Mouse (Mus musculus) thymus, postnatal 36 days (tissue): ENCODE measurements at regions not wholly inside any gene's neighbourhood (a gene's known extent, or its start where the extent isn't known, plus 50 kb on each side); places are given as distances from the start of the nearest gene placed in this dataset.

Source experiments
- DNase-seq, 2 experiments: peaks; one replicate each; pipeline ENCODE4 v3.0.0; 2022; ENCODE audit warnings: mixed read lengths in 2 of 2

DNA sequence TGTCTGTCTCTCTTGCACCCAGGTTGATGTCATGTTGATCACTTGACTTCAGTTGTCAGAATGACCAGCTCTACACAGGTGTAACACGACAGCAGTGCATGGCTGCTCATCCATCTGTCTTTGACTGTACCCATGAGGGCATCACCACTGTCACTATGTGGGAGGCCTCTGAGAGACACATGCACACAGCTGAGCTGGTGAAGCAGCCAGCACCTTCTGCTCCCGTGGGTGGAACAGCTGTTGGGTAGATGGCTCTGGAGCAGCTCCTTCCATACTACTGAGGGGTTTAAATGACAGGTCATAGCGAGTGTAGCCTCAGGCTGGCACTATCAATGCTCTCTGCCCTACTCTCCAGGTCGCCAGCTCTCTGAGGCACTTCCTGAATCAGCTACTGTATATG, 301.9 kb downstream of the Hs3st3b1 start:
- no peak for DNase-seq

DNA sequence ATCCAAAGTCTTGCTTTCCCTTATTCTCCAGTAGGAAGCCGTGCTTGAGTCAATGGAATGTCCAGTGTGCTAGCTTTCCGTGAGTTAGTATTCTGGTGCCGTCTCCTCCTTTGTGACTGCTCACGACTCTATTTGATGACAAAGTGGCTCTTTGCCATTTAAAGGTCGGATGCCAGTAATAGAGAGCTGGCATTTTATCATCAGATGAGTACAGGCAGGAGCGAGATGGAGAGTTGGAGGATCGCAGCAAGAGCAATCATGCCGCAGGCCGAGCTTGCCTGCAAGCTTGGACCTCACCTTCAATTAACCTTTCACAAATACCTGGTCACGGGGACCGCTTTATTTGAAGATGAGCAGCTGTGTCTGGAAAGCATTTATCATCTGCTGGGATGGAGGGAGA, 291.8 kb downstream of the Hs3st3b1 start:
- DNase-seq, result no peak

DNA sequence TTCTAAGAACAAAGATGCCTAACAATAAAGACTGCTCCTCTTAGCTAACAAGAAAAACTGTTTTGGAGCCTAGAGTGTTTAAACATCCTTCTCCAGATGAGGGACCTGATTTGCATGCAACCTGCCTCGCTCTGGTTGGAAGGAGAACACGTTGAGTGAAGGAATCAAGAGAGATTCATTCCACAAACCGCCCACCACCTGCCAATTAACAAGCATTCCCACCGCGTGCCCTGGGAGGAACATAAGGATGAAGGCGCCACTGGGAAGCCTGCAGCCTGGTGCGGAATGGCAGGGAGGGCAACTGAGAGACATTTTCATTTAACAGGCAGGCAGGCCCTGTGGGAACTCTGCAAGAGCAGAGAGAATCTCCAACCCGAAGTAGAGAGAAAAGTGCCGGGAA, 265.0 kb downstream of the Hs3st3b1 start:
- no peak for DNase-seq

DNA sequence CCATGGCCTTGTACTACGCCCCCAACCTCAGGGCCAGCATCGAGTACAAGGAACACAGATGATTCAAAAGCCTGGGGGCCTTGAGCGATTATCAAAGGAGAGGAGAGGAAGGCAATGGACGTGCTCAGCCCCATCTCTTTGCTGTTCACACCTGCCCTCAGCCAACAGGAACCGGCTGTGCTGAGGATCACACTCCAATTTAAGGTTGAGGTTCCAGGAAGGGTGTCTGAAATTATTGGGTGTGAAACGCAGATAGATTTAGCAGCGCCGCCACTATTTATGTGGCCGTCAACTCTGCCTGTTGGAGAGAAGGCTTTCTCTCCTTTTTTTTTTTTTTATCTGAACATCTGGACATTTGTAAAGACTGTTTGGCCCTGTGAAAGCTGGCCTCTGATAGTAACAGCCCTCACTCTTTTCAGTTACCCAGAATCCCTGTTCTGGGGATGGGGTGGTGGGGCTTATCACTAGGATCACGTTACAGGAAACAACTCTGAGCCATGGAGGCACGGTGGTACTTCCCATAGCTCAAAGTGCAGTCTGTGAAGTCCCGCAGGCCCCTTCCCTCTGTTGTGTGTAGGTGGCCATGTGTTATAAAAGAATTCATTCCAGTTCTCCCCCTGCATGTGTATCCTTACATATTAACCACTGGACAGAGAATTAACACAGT, 256.7 kb downstream of the Hs3st3b1 start:
- no peak for DNase-seq

DNA sequence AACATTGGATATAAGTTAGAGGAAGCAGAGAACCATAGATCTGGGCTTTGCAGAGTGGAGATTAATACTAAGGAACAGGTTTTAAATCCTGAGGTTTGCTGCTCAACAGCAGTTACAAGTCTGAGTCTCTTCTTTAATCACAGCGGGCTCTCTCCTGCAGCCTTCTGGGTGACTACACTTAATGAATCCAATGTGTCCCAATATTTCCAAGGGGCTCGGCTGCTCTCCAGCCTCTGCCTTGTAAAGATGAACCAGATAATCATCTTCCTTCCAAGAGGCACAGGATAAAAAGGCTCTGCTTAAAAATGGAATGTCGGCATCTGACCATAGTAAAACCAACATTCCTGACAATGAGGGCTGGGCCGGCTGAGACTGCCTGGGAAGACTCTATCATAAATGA, 251.6 kb downstream of the Hs3st3b1 start:
- DNase-seq, result no peak

DNA sequence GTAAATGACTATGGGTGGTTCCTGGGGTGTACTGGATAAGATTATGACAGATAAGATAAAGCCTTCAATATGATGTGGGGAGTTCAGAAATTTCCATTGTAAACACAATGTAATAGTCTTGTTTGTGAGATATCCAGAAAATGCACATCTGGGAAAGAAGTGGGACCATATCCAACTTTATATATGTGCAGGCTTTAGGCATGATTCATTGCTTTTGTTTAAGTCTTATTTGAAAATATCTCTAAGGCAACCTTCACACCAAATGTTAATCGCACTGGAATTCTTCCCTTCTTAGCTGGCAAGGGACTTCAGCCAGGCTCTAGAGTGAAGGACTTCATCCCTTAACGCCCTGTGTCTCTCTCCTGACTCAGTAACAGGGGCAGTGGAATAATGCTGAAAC, 250.3 kb downstream of the Hs3st3b1 start:
- no peak for DNase-seq

DNA sequence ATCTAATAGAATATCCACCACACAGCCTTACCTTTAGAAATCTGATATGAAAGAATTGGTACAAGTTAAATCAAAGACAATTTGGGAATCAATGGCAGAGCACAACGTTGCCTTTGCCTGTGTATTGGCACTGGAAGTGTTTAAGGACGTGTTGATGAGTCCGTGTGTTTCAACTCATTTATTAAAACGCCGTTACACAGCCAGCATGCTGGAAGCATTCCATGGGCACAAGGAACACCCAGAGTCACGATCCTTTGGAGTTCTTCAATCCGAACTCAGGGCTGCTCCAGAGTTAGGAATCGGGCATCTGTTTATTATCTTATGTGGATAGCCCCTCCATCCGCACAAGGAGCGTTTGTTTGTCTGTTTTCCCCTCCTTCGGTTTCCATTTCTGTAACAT, 244.2 kb downstream of the Hs3st3b1 start:
- DNase-seq, result no peak

DNA sequence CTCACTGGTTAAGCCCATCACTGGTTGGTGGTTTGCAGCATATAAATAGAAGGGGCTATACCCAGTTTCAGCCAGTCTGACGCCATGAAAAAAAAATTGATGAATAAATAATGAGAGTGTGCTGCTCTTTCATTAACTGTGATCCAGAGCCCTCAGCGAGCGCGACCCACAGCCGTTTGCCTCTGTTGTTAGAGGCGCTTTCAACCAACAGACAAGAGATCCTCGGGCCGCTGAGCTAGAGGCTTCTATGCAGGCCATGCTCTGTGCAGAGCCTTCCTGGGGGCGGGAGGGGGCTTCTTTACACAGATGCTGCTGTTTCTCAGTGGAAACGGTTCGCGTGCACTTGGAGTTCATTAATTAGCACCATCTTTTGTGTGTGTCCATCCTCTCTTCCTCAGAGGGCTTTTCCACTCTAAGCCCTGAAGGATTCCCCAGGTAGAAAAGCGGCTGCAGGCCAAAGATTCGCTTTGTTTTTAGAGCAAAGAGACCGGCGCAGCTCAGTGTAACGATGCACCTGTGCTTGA, 243.6 kb downstream of the Hs3st3b1 start:
- no peak for DNase-seq

DNA sequence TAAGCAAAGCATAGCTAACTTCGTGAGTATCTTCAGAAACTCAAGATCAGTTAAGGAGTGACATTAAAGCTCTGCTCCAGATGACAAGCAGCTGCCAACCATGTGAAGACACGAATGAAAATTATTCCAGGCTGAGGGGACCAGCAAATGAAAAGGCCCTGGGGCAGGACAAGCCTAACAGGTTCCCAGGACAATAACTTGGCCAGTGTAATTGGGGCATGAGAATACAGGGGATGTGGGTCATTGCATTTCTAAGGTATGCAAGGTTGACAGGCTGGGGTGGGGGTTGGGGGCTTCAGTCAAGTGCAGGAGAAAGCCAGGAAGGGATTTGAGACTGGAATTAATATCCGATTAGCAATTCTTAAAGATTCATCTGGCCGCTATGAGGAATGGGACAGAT, 242.6 kb downstream of the Hs3st3b1 start:
- no peak for DNase-seq

DNA sequence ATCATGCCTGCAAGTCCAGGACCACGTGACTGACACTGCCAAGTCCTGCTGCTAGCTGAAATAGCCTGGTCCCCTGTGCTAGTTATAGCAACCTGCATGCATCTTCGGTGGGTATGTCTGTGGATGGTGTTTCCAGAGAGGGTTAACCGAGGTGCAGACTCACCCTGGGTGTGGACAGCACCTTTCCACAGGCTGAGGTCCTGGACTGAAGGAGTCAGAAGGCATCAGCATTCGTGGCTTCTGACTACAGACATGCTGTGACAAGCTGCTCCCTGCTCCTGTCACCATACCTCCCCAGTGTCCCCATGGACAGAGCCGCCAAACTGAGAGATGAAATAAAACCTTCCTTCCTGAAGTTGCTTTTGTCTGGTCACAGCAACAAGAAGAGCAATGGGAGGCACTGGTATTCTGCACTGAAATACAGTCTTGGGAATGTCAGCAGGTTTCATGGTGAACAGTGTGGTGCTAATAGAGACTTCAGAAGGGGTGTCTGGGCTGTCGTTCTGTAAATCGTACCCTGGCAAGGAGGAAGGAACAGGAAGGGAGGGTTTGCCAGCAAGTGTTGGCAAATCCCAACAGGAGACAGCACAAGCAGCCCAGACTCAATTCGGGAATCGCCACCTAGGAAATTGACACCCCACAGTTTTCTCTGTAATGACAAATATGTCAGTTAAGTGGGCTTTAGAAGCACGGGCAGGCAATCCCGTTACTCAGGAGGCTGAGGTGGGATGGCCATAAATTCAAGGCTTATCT, 237.7 kb downstream of the Hs3st3b1 start:
- DNase-seq, result no peak

DNA sequence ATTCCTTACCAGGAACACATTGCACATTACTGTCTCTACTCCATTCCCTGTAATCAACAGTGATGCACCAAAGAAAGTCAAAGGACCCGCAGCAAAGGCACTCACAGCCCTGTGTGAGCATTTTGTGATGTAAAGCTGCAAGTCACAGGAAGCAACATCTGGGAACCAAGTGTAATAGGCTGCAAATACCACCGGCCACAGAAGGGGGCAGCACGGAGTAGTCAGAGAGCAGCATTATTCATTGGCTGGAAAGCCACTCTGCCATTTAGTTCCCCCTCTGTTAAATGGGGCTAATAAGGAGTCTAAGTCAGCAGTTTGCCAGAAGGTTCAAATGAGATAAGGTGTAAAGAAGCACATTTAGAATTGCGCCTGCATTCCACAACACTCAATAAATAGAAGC, 231.0 kb downstream of the Hs3st3b1 start:
- no peak for DNase-seq

DNA sequence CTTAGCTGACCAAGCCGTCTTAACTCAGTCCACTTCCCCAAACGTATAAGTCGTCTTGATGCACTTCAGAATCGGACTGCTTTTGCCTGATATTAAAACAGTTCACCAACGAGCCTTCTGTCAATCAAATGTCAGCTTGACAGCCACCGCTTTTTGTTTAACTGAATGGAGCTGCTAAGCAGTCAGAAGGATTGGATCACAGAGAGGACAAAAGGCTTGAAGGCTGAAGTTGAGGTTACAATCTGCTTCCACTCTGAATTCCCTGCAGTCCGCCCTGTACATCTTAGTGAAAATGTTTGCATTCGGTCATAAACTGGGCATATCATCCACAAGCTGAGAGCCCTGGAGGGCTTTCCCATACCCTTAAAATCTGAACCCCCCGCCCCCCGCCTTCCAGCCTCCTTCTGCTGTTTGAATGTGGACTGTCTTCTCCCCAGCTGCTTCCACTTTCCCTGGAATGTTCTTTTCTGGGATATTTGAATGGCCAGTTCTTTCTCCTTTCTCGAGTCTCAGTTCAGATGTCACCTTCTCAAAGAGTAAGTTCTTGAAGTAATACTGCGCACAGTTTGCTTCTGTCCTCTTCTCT, 217.0 kb downstream of the Hs3st3b1 start:
- no peak for DNase-seq

DNA sequence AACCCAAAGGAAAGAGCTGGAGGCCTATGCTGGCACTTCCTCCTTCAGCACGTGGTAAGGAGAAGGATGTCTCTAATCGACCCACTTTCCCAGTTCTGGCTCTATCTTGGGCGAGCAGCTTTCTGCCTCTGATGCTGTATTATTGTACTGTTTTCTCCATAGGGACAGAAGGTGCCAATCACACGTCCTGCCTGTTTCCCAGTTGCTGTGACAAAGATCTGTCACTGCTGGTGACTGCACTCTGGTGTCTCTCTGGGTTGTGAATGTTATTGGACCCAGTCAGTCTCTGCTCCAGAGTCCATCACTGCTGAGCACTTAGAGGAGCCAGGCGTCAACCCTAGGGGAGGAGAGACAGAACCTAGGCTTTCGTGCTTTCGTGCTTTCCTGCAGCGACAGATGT, 216.0 kb downstream of the Hs3st3b1 start:
- no peak for DNase-seq

DNA sequence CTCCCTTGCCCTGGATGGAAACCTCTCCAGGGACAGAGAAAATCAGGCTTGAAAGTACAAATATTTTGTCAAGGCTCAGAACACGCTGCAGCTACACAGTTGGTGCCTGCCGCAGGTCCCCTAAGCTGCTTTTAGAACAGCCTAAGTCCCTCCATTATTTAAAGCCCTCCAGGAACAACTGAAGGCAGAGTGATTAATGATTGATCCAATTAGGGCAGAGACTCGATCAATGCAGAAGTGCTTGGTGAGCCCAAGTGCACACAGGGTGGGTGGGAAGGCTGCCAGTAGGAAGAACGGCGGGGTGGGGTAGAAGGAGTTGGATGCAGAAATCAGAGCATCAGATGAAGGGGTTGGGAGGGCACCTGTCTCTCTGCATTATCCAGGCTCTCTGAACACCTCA, 215.0 kb downstream of the Hs3st3b1 start:
- DNase-seq, result no peak

DNA sequence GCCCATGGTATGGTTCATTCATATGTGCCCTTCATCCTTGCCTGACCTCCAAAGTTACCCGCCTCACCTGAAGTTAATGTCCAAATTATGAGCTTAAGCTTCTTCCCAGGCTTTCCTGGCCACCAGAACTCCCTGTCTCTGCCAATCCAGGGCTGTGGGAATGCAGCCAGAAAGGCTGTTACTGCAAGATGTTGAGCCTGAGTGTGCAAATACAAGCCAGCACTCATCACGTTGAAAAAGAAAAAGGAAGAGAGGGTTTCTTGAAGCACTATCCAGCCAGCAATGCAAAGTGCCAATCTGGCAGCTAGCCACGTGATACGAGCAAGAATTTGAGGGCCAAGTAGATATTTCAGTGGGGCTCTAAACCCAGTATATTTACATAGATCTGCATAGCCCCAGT, 213.7 kb downstream of the Hs3st3b1 start:
- DNase-seq, result no peak

DNA sequence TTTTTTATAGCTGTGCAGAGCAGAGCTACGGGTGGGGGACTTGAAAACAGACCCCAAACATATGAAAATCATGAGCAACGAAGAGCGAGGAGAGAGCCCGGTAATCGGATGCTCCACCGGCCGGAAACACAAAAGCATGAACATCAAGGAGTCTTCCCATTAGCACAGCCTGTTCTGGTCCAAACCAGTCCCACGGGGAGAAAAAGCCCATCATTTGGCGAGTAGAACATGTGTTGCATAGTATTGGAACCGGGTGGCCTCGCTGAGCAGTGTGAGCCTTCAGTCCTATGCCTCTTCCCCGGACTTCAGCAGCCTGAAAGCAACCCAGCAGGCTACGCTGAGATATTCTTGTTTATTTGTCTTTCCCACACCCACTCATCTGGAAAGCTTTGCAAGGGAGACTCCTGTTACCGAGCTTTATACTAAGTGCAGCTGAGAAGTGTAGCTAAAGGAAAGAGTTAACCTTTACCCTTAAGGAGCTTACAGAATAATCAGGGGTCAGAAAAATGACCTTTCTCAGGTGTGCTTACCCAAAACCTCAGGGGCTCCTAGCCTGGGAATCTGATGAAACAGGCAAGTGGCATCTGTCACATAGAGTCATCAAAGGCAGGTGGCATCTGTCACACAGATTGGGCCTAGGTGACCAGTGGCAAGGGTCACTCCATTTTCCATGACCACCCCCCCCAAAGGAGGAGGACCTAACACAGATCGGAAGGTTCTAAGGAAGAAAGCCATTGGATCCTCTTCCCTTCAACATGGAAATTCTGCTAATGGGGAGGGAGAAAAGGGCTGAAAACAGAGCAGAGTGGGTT, 209.8 kb downstream of the Hs3st3b1 start:
- DNase-seq, result no peak

DNA sequence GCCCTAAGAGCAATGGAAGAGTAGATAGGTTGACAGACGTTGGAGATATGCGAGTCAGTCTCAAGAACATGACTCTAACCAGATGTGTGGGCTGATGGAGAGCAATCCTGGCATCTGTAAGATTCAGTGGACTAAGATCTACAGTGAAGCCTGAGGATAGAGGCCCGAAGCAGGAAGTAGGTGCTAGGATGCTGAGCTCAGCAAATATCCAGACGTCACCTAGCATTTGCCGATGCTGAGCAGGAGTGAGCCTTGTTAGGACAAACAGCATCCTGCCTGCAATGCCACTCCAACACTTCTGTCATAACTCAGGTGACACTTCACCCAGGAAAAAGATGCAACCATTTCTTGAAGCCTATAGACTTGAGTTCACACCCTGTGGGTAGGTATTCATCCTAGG, 199.8 kb downstream of the Hs3st3b1 start:
- DNase-seq, result no peak

DNA sequence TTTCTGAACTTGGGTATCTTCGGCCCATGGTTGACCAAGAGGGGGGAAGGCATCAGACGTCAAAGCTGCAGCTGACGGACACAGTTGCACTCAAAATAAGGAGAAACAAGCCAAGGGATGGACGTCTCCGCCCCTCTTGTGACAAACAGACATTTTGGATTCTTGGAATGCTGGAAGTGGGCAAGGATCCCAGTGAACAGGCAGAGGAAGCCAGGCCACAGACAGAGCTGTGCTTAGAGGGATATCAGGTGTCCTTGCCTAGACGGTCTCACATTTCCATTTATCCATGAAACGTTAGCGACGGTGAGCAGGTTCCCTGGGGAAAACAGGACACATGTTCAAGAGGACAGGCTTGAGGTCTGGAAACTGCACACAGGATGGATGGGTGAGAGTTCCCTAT, 191.2 kb downstream of the Hs3st3b1 start:
- no peak for DNase-seq

DNA sequence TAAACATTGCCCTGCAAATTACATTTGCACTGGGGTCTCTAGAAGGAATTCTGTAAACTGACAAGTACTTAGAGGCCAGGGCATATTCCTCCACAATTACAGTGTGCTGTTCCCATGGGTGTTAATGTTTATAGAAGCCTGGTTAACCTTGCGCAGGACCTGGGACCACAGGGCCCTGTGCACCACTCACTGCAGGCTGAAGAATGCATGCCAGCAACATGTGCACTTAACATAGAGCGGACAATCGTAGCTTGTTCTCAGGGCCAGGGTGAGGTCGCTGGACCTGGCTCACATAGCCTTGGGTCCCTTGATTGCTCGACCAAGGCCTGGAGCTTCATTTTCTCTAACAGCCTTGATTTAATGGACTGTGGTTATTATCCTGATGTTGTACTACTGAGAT, 168.8 kb downstream of the Hs3st3b1 start:
- DNase-seq, result no peak

DNA sequence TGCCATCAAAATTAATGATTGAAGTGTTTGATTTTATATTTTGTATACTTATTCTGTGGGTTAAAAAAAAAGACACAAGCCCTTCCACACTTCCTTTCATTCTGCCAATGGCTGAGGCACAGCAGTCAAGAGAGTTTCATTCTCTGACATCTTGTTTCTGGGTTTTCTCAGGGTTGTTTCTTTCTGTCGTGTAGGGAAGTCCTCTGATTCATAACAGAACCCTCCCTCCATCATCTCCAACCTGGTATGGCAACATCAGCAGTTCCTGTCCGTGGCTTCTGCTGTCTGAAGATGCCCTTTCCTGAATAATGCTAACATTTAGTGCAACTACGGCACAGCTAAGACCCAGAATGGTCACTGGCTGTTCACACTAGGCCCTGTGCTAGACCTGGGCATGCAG, 167.3 kb downstream of the Hs3st3b1 start:
- DNase-seq, result no peak

DNA sequence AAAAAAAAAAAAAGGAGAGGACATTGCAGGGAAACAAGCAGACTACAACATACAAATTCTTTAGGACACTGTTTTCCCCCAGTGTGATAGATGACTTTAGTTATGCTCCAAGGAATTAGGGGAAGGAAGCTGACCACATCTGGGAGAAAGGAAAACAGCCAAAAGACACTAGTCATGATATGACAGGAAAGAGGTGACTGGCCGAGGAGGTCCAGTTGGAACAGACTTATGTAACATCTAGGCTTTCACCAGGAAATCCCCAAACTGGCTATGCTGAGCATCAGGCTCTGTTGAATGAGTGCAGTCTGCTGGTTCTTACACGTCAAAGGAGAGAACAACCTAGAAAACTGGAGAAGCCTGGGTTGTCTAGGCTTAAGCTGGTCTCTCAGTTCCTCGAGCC, 163.8 kb downstream of the Hs3st3b1 start:
- no peak for DNase-seq

DNA sequence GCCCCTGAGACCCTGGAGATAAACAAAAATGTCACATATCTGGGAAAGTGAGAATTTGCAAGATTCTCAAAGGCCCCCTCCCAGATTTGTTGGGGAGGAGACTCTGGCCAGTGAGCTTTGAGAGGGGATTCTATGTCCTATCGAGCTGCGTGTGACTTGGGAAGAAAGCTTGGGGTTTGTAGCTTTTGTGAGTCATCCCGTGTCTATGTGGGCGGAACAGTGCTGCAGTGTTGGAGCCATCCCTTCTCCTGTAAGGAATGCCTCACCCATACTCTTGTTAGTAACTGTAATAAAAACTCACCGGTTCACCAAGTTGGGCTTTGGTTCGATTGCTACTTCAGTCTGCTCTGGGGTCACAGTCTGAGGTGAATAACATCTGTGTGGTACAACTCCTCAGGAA, 160.5 kb downstream of the Hs3st3b1 start:
- no peak for DNase-seq

DNA sequence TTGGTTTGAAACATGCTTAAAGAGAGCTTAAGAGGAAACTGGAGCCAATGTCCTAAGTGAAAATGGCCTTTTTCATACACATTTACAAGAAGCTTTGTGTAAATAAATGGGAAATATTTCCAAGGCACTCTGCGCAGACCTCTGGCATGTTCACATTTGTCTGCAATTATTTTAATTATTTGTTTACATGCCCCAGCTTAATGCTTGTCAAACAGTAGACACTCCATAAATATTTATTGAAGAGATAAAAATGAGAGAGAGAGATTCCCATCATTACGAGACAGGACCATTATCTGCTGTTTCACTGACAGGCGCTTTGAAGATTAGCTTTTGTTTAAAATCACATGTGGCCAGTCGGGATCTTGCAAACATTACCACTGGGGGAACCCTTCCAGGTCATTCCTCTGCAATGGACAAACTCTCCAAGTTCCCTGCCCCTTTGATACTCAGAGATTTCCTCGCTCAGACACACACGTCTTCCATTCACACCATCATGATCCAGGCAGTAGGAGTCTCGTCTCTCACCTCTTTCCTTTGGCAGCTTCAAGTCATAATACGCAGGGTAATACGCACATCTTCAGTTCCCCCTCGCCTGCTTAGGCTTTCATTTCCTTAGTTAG, 154.3 kb downstream of the Hs3st3b1 start:
- no peak for DNase-seq
